Mouse (Mus musculus) left cerebral cortex, postnatal 10 days (tissue): Measurements from ENCODE around the gene Myo5c. TPM values are rescaled to one million over a fixed set of nuclear protein-coding genes. Genes with fewer than 3 reads are reported as not detected.

Experiments
- DNase-seq, 2 experiments: peaks; one replicate each; pipeline ENCODE4 v3.0.0; 2021 to 2022; ENCODE audit warnings: low spot score in 2 of 2, mixed read lengths in 1 of 2; ENCODE audit errors: extremely low spot score in 1 of 2
- intact Hi-C: fragments of 180-260 bp; cut with DNase I; formaldehyde crosslinking; loops from one replicate; pipeline ENCODE4 v1.15.1; 2025
- total RNA-seq, 2 experiments: library from RNA; stranded (reverse); gene quantifications; 2 replicates each; pipeline ENCODE4 v1.2.3; 2021

The Myo5c gene
- total RNA-seq, 2 experiments from 2014 or later = 1.3 to 1.4 TPM

- intact Hi-C loops = no loop called here
- DNase-seq = no peak
Observed at GRCm38 (mm10) chr9:75267147-75267546, 35.3 kb downstream of the Myo5c start.

- DNase-seq = no peak
- intact Hi-C loops = loop anchor here (10.0 kb wide), 1 partner anchor 366 kb away; no protein-coding TSS in a partner anchor
Observed at GRCm38 (mm10) chr9:75270382-75270781, 38.6 kb downstream of the Myo5c start.

- no peak for DNase-seq
- intact Hi-C loops = loop anchor here (10.0 kb wide), 1 partner anchor 367 kb away; no protein-coding TSS in a partner anchor
Observed at GRCm38 (mm10) chr9:75271539-75271938, 39.7 kb downstream of the Myo5c start.

GRCm38 (mm10) chr9:75273646-75274045, 41.8 kb downstream of the Myo5c start:
- intact Hi-C loops = loop anchor here (10.0 kb wide), 1 partner anchor 369 kb away; no protein-coding TSS in a partner anchor
- no peak for DNase-seq

GRCm38 (mm10) chr9:75274486-75274885, 42.7 kb downstream of the Myo5c start:
- intact Hi-C loops = loop anchor here (10.0 kb wide), 1 partner anchor 370 kb away; no protein-coding TSS in a partner anchor
- no peak for DNase-seq

- intact Hi-C loops = loop anchor here (10.0 kb wide), 1 partner anchor 370 kb away; no protein-coding TSS in a partner anchor
- DNase-seq = no peak
Observed at GRCm38 (mm10) chr9:75275051-75275450, 43.2 kb downstream of the Myo5c start.

GRCm38 (mm10) chr9:75280814-75281213, 49.0 kb downstream of the Myo5c start:
- no peak for DNase-seq
- intact Hi-C loops = loop anchor here (5.0 to 10.0 kb wide), 2 partner anchors 164 to 236 kb away; partner anchors contain the start of gene Leo1

- intact Hi-C loops = loop anchor here (5.0 to 10.0 kb wide), 2 partner anchors 163 to 235 kb away; partner anchors contain the start of gene Leo1
- no peak for DNase-seq
Observed at GRCm38 (mm10) chr9:75282179-75282578, 50.4 kb downstream of the Myo5c start.

GRCm38 (mm10) chr9:75282830-75283229, 51.0 kb downstream of the Myo5c start:
- peak in 1 of 2 experiments; percentile 50 for DNase-seq
- intact Hi-C loops = loop anchor here (5.0 to 10.0 kb wide), 2 partner anchors 162 to 234 kb away; partner anchors contain the start of gene Leo1

GRCm38 (mm10) chr9:75283636-75284035, 51.8 kb downstream of the Myo5c start:
- no peak for DNase-seq
- intact Hi-C loops = loop anchor here (5.0 to 10.0 kb wide), 2 partner anchors 161 to 234 kb away; partner anchors contain the start of gene Leo1

GRCm38 (mm10) chr9:75285363-75285762, 53.5 kb downstream of the Myo5c start:
- intact Hi-C loops = loop anchor here (10.0 kb wide), 1 partner anchor 159 kb away; the partner anchor contains the start of gene Leo1
- no peak for DNase-seq

- no peak for DNase-seq
- intact Hi-C loops = loop anchor here (10.0 kb wide), 1 partner anchor 157 kb away; the partner anchor contains the start of gene Leo1
Observed at GRCm38 (mm10) chr9:75287636-75288035, 55.8 kb downstream of the Myo5c start.

GRCm38 (mm10) chr9:75289545-75289944, 57.7 kb downstream of the Myo5c start:
- intact Hi-C loops = loop anchor here (10.0 kb wide), 1 partner anchor 155 kb away; the partner anchor contains the start of gene Leo1
- DNase-seq = no peak

- no peak for DNase-seq
- intact Hi-C loops = no loop called here
Observed at GRCm38 (mm10) chr9:75299342-75299741, 67.5 kb downstream of the Myo5c start.

GRCm38 (mm10) chr9:75303033-75303432, 71.2 kb downstream of the Myo5c start:
- intact Hi-C loops = no loop called here
- DNase-seq = no peak

- no peak for DNase-seq
- intact Hi-C loops = no loop called here
Observed at GRCm38 (mm10) chr9:75303701-75304261, 72.0 kb downstream of the Myo5c start.

GRCm38 (mm10) chr9:75304286-75304685, 72.5 kb downstream of the Myo5c start:
- intact Hi-C loops = no loop called here

GRCm38 (mm10) chr9:75306126-75306898, 74.5 kb downstream of the Myo5c start, which contains the start of gene Gnb5:
Gene Gnb5, plus strand, starts transcription at chr9:75306288.
- no peak for DNase-seq
- intact Hi-C loops = no loop called here

More at GRCm38 (mm10) chr9:75304286-75304685, 72.5 kb downstream of the Myo5c start:
- no peak for DNase-seq

GRCm38 (mm10) chr9:75307015-75307414, 75.2 kb downstream of the Myo5c start:
- intact Hi-C loops = no loop called here
- DNase-seq = no peak
